Mouse (Mus musculus): ENCODE measurements at regions not wholly inside any gene's neighbourhood (a gene's known extent, or its start where the extent isn't known, plus 50 kb on each side); places are given as distances from the start of the nearest gene placed in this dataset.

GRCm38 (mm10) chr17:88316213-88316967 lies 124.1 kb upstream of the Foxn2 start:
- DNase-seq = no peak

DNA sequence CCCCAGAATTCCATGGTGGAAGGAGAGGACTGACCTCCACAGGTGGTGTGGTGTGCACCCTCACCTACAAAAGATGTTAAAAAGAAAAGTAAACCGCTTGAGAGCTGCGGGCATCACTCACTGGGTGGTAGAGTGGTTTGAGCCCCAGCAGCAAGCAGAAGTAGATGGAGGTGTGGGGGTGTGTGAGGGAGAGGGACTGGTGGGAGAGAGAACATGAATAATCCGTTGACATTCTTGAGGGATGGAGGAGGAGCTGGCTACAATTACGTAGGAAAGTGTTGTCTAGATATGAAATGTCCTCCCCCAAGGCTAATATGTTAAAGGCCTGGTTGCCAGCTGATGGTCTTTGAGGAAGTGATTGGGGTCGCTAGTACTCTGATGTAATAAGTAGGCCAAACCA lies 123.2 kb upstream of the Foxn2 start:
- no peak for DNase-seq

GRCm38 (mm10) chr17:88317806-88318205 lies 122.7 kb upstream of the Foxn2 start:
- DNase-seq = no peak

GRCm38 (mm10) chr17:88318207-88318791 lies 122.2 kb upstream of the Foxn2 start:
- DNase-seq = no peak

DNA sequence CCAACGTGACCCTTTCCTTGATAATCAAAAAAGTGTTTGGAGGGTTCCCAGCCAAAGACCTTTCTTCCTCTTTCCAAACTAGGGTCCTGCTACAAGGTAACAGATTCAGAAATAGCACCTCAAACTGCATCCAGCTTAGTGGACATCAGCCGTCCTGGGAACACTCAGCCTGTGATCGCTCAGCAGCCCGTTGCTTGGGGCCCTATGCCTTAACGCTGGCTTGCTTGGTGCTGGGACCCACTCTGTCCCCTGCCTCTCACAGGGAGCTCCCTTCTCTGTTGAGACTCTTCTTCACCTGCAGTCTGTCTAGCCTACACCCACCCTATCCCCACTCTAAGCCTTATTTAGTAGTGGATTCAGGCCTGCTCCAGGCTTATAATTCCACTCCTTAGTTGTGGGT lies 121.6 kb upstream of the Foxn2 start:
- no peak for DNase-seq

DNA sequence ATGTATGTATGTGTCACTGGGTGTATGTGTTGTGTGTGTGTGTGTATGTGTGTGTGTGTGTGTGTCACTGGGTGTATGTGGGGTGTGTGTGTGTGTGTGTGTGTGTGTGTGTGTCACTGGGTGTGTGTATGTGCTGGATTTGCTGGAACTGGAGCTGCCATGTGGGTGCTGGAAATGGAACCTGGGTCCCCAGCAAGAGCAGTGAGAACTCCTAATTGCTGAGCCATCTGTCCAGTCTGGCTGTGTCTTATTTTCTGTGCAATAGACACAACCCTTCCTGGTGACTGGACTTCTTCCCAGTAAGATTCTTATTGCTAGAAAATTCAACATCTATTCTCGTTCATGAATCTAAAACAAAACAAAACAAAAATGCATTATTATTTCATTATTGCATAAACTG lies 119.8 kb upstream of the Foxn2 start:
- no peak for DNase-seq

- no peak for DNase-seq
Measured at GRCm38 (mm10) chr17:88325326-88325909, 115.1 kb upstream of the Foxn2 start.

- DNase-seq = no peak
Measured at GRCm38 (mm10) chr17:88325910-88326739, 114.4 kb upstream of the Foxn2 start.

GRCm38 (mm10) chr17:88326740-88327123 lies 113.8 kb upstream of the Foxn2 start:
- DNase-seq = no peak

DNA sequence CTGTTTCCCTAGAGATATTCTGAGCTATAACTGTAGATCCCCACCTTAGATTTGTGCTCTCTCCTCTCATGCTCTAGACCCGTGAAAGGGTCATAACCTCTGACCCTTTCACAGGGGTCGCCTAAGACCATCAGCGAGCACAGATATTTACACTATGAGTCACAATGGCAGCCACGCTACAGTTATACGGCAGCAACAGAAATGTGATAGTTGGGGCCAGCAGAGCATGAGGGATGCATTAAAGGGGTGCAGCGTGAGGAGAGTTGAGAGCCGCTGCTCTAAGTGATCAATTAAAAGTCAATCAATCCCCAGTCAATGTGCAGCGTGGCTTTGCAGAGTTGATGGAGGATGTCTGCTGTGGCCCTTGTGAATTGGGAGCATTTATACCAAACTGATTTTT lies 112.7 kb upstream of the Foxn2 start:
- no peak for DNase-seq

- DNase-seq = no peak
Measured at GRCm38 (mm10) chr17:88328807-88329206, 111.7 kb upstream of the Foxn2 start.

DNA sequence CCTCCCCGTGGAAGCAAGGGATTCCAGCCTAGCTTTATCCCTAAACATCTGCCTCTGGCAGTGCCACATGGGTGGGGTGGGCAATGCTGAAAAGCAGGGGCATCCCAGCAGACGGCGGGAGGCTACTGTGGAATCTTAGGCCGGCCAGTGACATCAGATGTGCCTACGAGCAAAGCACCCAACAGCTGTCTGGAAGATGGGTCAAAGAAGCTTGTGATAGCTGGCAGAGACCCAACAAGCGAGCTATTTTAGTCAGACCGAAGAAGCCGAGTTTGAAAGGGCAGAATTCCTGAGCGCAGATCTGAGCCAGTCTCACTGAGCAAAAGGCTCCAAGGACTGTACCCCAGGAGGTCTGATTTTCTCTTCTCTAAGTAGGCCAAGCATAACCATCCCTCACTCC lies 110.8 kb upstream of the Foxn2 start:
- DNase-seq = no peak

- no peak for DNase-seq
Measured at GRCm38 (mm10) chr17:88330129-88330528, 110.4 kb upstream of the Foxn2 start.

DNA sequence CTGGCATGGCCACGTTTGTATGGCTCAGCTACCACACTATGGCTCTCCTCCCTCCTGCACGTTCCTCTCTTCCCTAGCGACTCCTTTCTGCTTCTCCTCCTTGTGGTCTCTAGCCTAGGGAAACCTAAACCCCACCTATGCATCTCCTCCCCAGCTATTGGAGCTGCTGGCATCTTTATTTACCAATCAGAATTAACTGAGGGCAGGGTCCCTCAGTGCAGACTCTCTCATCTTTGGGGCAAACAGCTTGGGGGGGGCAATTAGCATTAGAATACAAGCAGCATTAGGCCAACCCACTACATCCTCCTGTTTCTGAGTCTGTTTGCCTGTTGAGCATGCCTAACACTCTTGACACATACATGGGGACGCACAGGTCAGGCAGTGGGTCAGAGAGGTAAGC lies 106.7 kb upstream of the Foxn2 start:
- no peak for DNase-seq

- DNase-seq = no peak
Measured at GRCm38 (mm10) chr17:88335271-88335670, 105.2 kb upstream of the Foxn2 start.

- no peak for DNase-seq
Measured at GRCm38 (mm10) chr17:88336140-88336769, 104.3 kb upstream of the Foxn2 start.

- peak in 1 of 2 experiments; percentile 18 for DNase-seq
Measured at GRCm38 (mm10) chr17:88337649-88338404, 102.7 kb upstream of the Foxn2 start.

GRCm38 (mm10) chr17:88341141-88341540 lies 99.4 kb upstream of the Foxn2 start:
- DNase-seq = no peak

GRCm38 (mm10) chr17:88341599-88341998 lies 98.9 kb upstream of the Foxn2 start:
- no peak for DNase-seq

- no peak for DNase-seq
Measured at GRCm38 (mm10) chr17:88343091-88343783, 97.3 kb upstream of the Foxn2 start.

DNA sequence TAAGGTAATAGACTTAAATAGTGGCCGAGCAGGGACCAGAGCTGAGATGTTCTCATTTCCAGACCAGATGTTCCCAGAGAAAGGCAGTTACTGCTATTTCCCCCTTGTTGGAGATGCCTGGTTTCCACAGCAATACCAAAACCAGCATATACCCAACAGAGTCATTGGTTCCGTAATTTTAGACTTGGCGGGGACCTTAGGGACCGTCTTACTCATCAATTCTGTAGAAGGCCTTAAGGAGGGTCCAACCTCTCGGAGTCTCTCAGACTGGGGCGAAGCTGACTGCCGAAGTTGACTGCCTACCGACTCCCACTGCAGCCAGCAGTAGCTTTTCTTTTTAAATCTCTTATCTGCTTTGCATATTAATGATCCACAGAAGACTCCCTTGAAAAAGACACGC lies 95.1 kb upstream of the Foxn2 start:
- DNase-seq = no peak

DNA sequence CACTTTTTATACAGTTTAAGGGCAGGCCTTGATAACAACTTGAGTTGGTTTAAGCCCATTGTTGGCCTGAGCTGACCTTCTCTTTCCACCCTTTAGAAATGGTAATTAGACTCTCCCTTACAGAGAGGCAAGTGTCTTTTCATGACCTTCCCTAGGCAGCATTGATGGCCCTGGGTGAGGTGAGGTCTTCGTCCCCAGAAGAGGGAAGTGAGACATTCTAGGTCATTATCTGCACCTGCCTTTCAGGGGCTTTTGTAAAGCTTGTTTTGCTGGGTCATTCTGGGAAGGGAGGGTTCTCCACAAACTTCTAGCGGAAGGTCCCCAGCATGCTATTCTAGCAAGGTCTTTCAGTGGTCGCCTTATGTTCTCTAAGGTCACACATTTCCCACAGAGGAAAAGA lies 93.6 kb upstream of the Foxn2 start:
- DNase-seq = no peak

All from spleen, adult 18-20 months (tissue).